Mouse (Mus musculus) small intestine, adult 2 months (tissue): ENCODE measurements around the gene Prmt3. TPM values are rescaled to one million over a fixed set of nuclear protein-coding genes. Genes with fewer than 3 reads are reported as not detected.

ENCODE experiments used
- H3K27ac ChIP-seq: fragments of 200-500 bp; 2 replicates; pipeline ENCODE4 v1.5.1; 2012; ENCODE audit warnings: low read depth, low read length, control low read depth, inconsistent platforms; ENCODE audit not compliant: insufficient read depth
- H3K27me3 ChIP-seq: fragments of 200-500 bp; 2 replicates; pipeline ENCODE4 v1.6.1; 2012; ENCODE audit warnings: mild to moderate bottlenecking, moderate library complexity, low read length, inconsistent platforms; ENCODE audit not compliant: control insufficient read depth, insufficient read depth
- H3K36me3 ChIP-seq: fragments of 200-500 bp; 2 replicates; pipeline ENCODE4 v1.6.1; 2012; ENCODE audit warnings: mild to moderate bottlenecking, low read length, control low read depth, inconsistent platforms; ENCODE audit not compliant: control insufficient read depth, insufficient read depth
- H3K4me1 ChIP-seq: fragments of 200-500 bp; 2 replicates; pipeline ENCODE4 v1.6.1; 2012; ENCODE audit warnings: low read length, inconsistent platforms, mixed read lengths; ENCODE audit not compliant: control insufficient read depth, insufficient read depth, insufficient read length
- H3K4me3 ChIP-seq: fragments of 200-500 bp; 2 replicates; pipeline ENCODE4 v1.5.1; 2012; ENCODE audit warnings: low read depth, mild to moderate bottlenecking, control low read depth, inconsistent platforms, low read length, moderate library complexity
- CTCF ChIP-seq: fragments of 200-500 bp; IDR thresholded peaks from 2 replicates; pipeline ENCODE4 v1.5.1; 2012; ENCODE audit warnings: low read depth, mild to moderate bottlenecking, control low read depth, inconsistent platforms, low read length, moderate library complexity, mixed read lengths; ENCODE audit not compliant: insufficient replicate concordance, insufficient read length; ENCODE audit errors: extremely low read depth
- POLR2A ChIP-seq: fragments of 200-500 bp; IDR thresholded peaks from 2 replicates; pipeline ENCODE4 v1.6.1; 2012; ENCODE audit warnings: low read depth, mild to moderate bottlenecking, control low read depth, inconsistent platforms, low read length, moderate library complexity
- WGBS: fragments of 180-500 bp; shearing (Covaris S2); methylation state at CpG from one replicate; pipeline ENCODE4 v1.1.7; 2018; 5-methylcytosine and 5-hydroxymethylcytosine counted together
- polyA plus RNA-seq: library from polyadenylated mRNA; depleted of rRNA; stranded (reverse); fragments of >200 nt; gene quantifications from 2 replicates; pipeline ENCODE4 v1.2.3, GENCODE M21; 2012

Gene Prmt3
- polyA plus RNA-seq, 1 experiment = 11.6 TPM

DNA sequence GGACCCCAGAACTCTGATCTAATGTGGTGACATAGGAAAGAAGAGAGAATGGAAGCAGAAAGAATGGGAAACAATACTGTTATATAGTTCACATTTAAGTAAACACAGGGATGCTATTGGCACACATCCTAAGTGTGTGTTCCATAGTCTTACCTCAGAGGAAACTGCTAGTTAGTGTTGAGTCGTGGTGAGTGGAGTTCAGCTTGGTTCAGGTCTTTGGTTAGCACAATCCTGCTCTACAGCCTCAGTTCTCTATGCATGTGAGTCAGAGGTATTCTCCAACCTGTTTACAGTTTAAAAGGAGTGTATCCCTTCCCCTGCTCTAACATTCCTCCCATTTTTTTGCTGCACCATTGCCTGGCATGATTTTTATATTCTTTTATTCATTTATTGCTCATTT, 19.0 kb downstream of the Prmt3 start:
- WGBS = 48% methylated on average over 1 of the region's 1 CpGs
- H3K4me3 ChIP-seq = no peak overlapping the region
- peaks cover 31% of the 10 kb centered on the region for H3K36me3 ChIP-seq
- no peak overlapping the region for H3K27ac ChIP-seq
- TF ChIP-seq CTCF (no peak), POLR2A (no peak)
- H3K4me1 ChIP-seq = no peaks in the 10 kb centered on the region
- no peaks in the 10 kb centered on the region for H3K27me3 ChIP-seq

DNA sequence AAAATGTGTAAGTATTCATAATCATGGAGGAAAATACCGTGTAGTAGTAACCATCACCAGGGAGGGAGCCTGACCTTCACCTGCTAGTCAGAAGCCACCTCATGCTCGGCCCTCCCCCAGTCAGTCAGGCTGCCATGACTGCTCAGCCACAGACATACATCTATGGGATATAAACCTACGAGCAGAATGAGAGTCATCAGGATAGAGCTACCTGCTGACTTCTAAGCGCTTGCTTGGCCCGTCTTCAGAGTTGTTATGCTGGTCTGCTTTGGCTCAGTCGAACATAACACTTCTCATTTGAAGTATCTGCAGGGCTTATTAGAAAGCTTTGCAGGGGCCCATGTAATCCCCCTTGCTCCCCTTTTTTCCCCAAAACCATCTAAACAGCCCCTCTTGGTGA, 25.4 kb downstream of the Prmt3 start:
- TF ChIP-seq CTCF (no peak), POLR2A (no peak)
- no peaks in the 10 kb centered on the region for H3K4me1 ChIP-seq
- H3K27ac ChIP-seq = no peak overlapping the region
- H3K4me3 ChIP-seq = no peak overlapping the region
- no peaks in the 10 kb centered on the region for H3K27me3 ChIP-seq
- peaks cover 27% of the 10 kb centered on the region for H3K36me3 ChIP-seq
- 92% methylated on average over 6 of the region's 6 CpGs for WGBS

DNA sequence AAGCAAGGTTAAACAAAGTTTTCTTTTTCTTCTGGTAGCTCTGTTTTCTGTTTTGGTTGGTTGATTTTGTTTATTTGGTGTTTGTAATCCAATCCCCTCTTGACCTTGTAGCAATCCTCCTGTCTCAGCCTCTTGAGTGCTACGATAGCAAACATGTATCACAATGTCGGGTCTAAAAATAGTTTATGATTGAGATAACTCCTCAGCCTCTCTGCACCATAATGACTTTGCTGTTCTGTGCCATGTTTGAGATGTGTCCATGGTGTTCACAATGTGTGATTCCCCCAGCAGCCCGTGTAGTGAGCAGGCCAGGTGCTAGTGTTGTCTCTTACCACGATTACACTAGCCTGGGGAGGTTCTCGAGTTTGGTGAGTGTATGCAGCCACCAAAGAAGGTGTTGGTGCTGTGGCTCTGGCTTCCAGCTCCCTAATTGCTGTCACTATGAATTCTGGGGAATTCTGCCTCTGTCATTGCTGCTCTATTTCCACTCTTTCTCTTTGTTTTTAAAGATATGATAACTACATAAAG, 26.6 kb downstream of the Prmt3 start:
- WGBS = 54% methylated on average over 5 of the region's 5 CpGs
- H3K4me3 ChIP-seq = no peak overlapping the region
- no peak for TF ChIP-seq CTCF
- TF ChIP-seq POLR2A = no peak
- no peak overlapping the region for H3K27ac ChIP-seq
- peaks cover 32% of the 10 kb centered on the region for H3K36me3 ChIP-seq
- H3K27me3 ChIP-seq = no peaks in the 10 kb centered on the region
- no peaks in the 10 kb centered on the region for H3K4me1 ChIP-seq

DNA sequence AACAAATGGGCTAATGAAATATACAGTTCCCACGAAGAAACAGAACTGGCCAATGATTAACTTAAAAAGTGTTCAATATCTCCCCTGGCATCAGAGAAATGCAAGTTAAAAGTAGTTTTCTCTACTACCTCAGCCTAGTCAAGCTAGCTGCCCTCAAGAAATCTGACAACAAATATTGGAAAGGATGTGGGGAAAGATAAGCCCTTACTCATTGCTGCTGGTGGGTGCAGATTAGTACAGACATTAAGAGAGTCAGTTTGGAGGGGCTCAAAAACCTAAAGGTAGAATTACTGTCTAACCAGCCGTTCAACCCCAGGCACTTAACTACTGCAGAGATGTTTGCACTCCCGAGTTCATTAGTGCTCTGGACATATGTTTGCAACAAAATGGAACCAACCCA, 27.5 kb downstream of the Prmt3 start:
- Histone ChIP-seq H3K27me3 (no peaks in the 10 kb centered on the region), H3K4me3 (no peak overlapping the region), H3K27ac (no peak overlapping the region), H3K36me3 (peaks cover 27% of the 10 kb centered on the region), H3K4me1 (no peaks in the 10 kb centered on the region)
- WGBS = 53% methylated on average over 3 of the region's 3 CpGs
- TF ChIP-seq POLR2A = no peak

DNA sequence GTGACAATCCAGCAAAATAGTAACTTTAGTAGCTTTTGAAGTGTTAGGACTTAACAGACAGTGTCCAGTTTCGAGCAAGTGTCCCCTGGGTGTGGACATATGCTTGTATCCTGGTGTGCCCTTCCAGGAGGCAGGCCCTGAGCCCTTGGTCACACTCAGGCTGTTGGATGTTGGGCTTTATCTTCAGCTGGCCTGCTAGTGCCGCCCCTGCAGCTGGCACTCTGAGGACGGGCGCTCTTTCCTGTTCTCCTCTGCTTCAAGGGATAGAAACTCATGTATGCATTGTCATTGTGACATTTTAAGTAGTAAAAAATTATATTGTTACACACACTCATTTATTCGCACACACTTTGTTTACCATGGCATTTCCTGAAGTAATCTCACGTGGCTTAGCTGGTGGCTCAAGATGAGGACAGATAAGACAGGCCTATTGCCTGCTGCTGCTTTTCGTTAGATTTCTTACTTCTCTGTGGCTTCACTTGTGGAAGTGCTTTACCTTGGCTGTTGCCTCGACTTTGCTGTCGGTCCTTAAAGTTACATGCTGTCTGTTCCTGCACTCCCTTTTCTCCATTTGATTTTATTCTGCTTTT, 29.0 kb downstream of the Prmt3 start:
- TF ChIP-seq POLR2A = no peak
- TF ChIP-seq CTCF = no peak
- WGBS = 75% methylated on average over 9 of the region's 9 CpGs
- Histone ChIP-seq H3K27ac (no peak overlapping the region), H3K36me3 (peaks cover 21% of the 10 kb centered on the region), H3K4me3 (no peak overlapping the region), H3K4me1 (no peaks in the 10 kb centered on the region), H3K27me3 (no peaks in the 10 kb centered on the region)

DNA sequence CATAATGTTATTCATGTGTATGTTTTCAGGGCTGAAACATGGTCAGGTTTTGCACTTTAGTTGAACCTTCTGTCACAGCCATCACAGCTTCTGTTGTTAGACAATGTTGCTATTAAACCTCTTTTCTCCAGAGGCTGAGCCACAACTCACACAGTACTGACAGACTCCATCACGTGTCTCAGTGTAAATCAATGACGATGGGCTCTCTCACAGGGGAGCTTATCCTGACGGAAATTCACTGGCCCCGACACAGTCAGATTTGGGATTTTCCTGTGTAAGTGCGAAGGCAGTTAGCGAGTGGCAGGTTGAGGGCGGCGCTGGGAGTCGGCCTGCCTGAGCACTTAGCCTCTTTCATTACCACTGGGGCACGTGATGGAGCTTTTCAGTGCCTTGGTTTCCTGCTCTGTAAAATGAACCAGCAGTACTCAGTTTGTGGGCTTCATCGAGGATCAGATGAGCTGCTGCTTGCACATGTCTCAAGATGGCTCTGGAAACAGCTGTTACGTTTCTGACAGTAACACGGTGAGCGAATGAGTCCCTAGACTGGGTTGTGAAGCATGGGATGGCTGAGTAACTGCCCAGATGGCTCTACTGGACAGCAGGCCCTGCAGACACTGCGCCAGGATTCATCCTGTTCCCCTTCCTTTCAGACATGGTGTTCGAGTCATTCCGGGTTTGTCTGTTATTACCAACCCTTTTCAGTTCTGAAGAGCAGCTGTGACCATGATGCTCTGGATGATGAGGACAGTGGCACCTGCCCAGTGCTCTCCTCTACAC, 29.9 kb downstream of the Prmt3 start:
- H3K4me3 ChIP-seq = no peak overlapping the region
- no peak for TF ChIP-seq POLR2A
- TF ChIP-seq CTCF = no peak
- no peak overlapping the region for H3K27ac ChIP-seq
- no peaks in the 10 kb centered on the region for H3K4me1 ChIP-seq
- H3K36me3 ChIP-seq = peaks cover 21% of the 10 kb centered on the region
- 93% methylated on average over 17 of the region's 17 CpGs for WGBS
- H3K27me3 ChIP-seq = no peaks in the 10 kb centered on the region

DNA sequence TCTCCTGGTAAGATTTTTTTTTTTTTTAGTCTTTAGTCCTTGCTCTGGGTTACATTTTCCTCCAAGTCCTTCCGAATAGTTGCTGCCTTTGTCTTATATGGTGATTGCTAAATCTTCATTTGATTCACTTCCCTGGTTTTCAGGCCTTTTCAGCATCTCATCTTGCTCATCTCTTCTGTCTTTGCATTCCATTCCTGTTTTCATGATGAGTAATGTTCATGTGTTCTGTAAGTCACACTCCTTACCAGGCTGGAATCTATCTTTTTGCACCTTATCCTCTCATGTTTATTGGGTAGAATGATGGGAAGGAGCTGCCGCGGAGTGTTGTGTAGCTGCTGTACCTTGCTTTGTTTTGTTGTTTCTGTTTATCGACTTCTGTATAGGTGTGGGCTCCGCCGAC, 31.0 kb downstream of the Prmt3 start:
- Histone ChIP-seq H3K4me1 (no peaks in the 10 kb centered on the region), H3K27me3 (no peaks in the 10 kb centered on the region), H3K4me3 (no peak overlapping the region), H3K36me3 (peaks cover 21% of the 10 kb centered on the region), H3K27ac (no peak overlapping the region)
- no peak for TF ChIP-seq CTCF
- no peak for TF ChIP-seq POLR2A
- WGBS = 91% methylated on average over 6 of the region's 6 CpGs
